Mouse (Mus musculus) neural tube, embryonic 13.5 days (tissue): ENCODE measurements at regions not wholly inside any gene's neighbourhood (a gene's known extent, or its start where the extent isn't known, plus 50 kb on each side); places are given as distances from the start of the nearest gene placed in this dataset.
"Not testable (repeated sequence)": the region's sequence is repeated elsewhere in the genome, so short reads cannot be mapped to it uniquely, and the experiment has no call there.

ENCODE experiments used
- ATAC-seq: fragments of 200-750 bp; cut with Nextera tagmentation; 2 replicates; pipeline ENCODE4 v1.8.0; 2017; ENCODE audit warnings: low read depth, mild to moderate bottlenecking, moderate TSS enrichment, moderate library complexity
- H3K27ac ChIP-seq: fragments of 300-500 bp; sonication (generic); replicated peaks from 2 replicates; pipeline ENCODE4 v1.5.1; 2015; ENCODE audit warnings: moderate library complexity, mild to moderate bottlenecking, inconsistent platforms
- H3K27me3 ChIP-seq: fragments of 300-500 bp; sonication (generic); 2 replicates; pipeline ENCODE4 v1.6.1; 2015; ENCODE audit warnings: mild to moderate bottlenecking, inconsistent platforms
- H3K36me3 ChIP-seq: fragments of 300-500 bp; sonication (generic); 2 replicates; pipeline ENCODE4 v1.6.1; 2015; ENCODE audit warnings: mild to moderate bottlenecking, inconsistent platforms
- H3K4me1 ChIP-seq: fragments of 300-500 bp; sonication (generic); replicated peaks from 2 replicates; pipeline ENCODE4 v1.6.1; 2015; ENCODE audit warnings: inconsistent platforms
- H3K4me2 ChIP-seq: fragments of 300-500 bp; sonication (generic); 2 replicates; pipeline ENCODE4 v1.6.1; 2015; ENCODE audit warnings: inconsistent platforms, mild to moderate bottlenecking, moderate library complexity
- H3K4me3 ChIP-seq: fragments of 300-500 bp; sonication (generic); 2 replicates; pipeline ENCODE4 v1.5.1; 2015; ENCODE audit warnings: mild to moderate bottlenecking, inconsistent platforms
- H3K9ac ChIP-seq: fragments of 300-500 bp; sonication (generic); 2 replicates; pipeline ENCODE4 v1.6.1; 2015; ENCODE audit warnings: moderate library complexity, mild to moderate bottlenecking, inconsistent platforms
- H3K9me3 ChIP-seq: fragments of 300-500 bp; sonication (generic); 2 replicates; pipeline ENCODE4 v1.6.1; 2016; ENCODE audit warnings: inconsistent platforms
- WGBS: fragments of 180-500 bp; shearing (Covaris S2); methylation state at CpG from one replicate; pipeline ENCODE4 v1.1.7; 2015; 5-methylcytosine and 5-hydroxymethylcytosine counted together

- ATAC-seq, result no peak
- Histone ChIP-seq H3K36me3 (no peaks in the 10 kb centered on the region), H3K4me2 (no peak overlapping the region), H3K4me3 (no peak overlapping the region), H3K9ac (no peak overlapping the region), H3K9me3 (no peaks in the 10 kb centered on the region), H3K27me3 (no peaks in the 10 kb centered on the region), H3K4me1 (no peaks in the 10 kb centered on the region), H3K27ac (no peak overlapping the region)
- WGBS, result 68% methylated on average over 1 of the region's 1 CpGs
These were observed 538.6 kb upstream of the Got2 start for GRCm38 (mm10) chr8:96426900-96427299.

DNA sequence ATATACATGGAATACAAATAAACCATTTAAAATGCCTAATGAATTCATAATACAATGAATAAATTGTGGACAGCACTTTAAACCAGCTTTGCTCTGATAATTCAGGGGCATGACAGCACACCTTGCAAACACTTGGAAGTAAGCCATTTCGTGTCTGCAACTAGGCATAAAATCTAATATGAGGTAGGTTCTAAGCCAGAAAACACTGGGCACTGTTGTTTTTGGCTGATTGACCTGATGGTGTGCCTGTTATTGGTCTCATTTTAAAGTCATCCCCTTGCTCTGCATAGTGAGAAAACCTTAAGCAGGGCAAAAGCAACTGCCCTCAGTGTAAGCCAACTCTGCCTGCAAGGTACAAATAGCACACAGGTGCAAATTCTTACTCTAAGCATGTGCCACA is 521.3 kb upstream of the Got2 start:
- 63% methylated on average over 1 of the region's 1 CpGs for WGBS
- Histone ChIP-seq H3K4me2 (no peak overlapping the region), H3K4me3 (no peak overlapping the region), H3K36me3 (no peaks in the 10 kb centered on the region), H3K9me3 (no peaks in the 10 kb centered on the region), H3K9ac (no peak overlapping the region), H3K27ac (no peak overlapping the region), H3K27me3 (no peaks in the 10 kb centered on the region), H3K4me1 (no peaks in the 10 kb centered on the region)
- no peak for ATAC-seq

DNA sequence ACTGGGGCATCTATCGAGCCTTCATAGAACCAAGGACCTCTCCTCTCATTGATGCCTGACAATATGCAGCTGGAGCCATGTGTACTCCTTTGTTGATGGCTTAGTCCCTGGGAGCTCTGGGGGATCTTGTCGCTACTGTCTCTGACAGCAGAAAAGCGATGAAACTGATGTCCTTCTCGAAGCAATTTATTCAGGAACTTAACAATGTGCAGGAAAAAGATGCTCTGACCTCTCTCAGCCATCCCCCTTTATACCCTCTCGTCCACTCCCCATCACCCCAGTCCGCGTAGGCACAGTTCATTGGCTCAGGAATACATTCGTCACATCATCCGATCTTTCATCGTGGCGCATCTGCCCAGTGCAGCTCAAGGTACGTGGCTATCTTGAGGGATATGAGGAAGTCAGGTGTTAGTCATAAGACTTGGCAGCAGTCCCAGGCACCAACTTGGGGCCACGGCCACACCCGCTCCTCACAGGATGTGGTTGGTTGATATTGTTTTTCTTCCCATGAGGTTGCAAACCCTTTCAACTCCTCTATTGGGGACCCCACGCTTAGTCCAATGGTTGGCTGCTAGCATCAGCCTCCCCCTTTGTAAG is 516.3 kb upstream of the Got2 start:
- Histone ChIP-seq H3K27ac (no peak overlapping the region), H3K27me3 (no peaks in the 10 kb centered on the region)
- WGBS, result 92% methylated on average over 15 of the region's 15 CpGs

GRCm38 (mm10) chr8:96403669-96404068 is 515.3 kb upstream of the Got2 start:
- Histone ChIP-seq H3K4me2 (no peak overlapping the region), H3K9ac (no peak overlapping the region), H3K4me1 (no peaks in the 10 kb centered on the region), H3K36me3 (no peaks in the 10 kb centered on the region), H3K4me3 (no peak overlapping the region), H3K27ac (no peak overlapping the region), H3K27me3 (no peaks in the 10 kb centered on the region), H3K9me3 (no peaks in the 10 kb centered on the region)
- ATAC-seq, result no peak
- 74% methylated on average over 3 of the region's 3 CpGs for WGBS

More for the DNA sequence above, 516.3 kb upstream of the Got2 start:
- Histone ChIP-seq H3K4me2 (no peak overlapping the region), H3K9ac (no peak overlapping the region), H3K4me1 (no peaks in the 10 kb centered on the region), H3K36me3 (no peaks in the 10 kb centered on the region), H3K4me3 (no peak overlapping the region), H3K9me3 (no peaks in the 10 kb centered on the region)
- no peak for ATAC-seq

DNA sequence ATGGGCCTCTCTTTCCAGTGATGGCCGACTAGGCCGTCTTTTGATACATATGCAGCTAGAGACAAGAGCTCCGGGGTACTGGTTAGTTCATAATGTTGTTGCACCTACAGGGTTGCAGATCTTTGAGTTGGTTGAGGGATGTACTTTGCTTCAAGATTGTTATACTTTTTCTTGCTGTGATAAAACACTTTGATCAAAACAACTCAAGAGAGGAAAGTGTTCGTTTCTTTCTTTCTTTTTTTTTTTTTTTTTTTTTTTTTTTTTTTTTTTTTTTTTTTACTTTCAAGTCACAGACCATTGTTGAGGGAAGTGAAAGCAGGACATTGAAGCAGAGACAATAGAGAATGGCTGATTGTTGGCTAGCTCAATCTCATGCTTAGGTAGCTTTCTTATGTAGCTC is 511.0 kb upstream of the Got2 start:
- not testable (repeated sequence) for H3K36me3 ChIP-seq, H3K4me3 ChIP-seq, H3K4me1 ChIP-seq, H3K4me2 ChIP-seq, H3K27me3 ChIP-seq, H3K27ac ChIP-seq, H3K9ac ChIP-seq, H3K9me3 ChIP-seq, ATAC-seq
- WGBS, result 84% methylated on average over 4 of the region's 4 CpGs

- 47% methylated on average over 4 of the region's 4 CpGs for whole genome bisulfite sequencing
- H3K36me3 ChIP-seq, result no peaks in the 10 kb centered on the region
- H3K27ac ChIP-seq, result no peak overlapping the region
- H3K9me3 ChIP-seq, result no peaks in the 10 kb centered on the region
- H3K27me3 ChIP-seq, result no peaks in the 10 kb centered on the region
- no peak overlapping the region for H3K4me3 ChIP-seq
- no peaks in the 10 kb centered on the region for H3K4me1 ChIP-seq
- H3K9ac ChIP-seq, result no peak overlapping the region
- no peak for ATAC-seq
- no peak overlapping the region for H3K4me2 ChIP-seq
These were observed 504.7 kb upstream of the Got2 start for GRCm38 (mm10) chr8:96393024-96393423.

- no peak for ATAC-seq
- Histone ChIP-seq H3K27me3 (no peaks in the 10 kb centered on the region), H3K27ac (no peak overlapping the region), H3K4me1 (no peaks in the 10 kb centered on the region), H3K4me2 (no peak overlapping the region), H3K9me3 (no peaks in the 10 kb centered on the region), H3K36me3 (no peaks in the 10 kb centered on the region), H3K9ac (no peak overlapping the region), H3K4me3 (no peak overlapping the region)
- 81% methylated on average over 3 of the region's 3 CpGs for WGBS
These were observed 500.9 kb upstream of the Got2 start for GRCm38 (mm10) chr8:96389251-96389650.

DNA sequence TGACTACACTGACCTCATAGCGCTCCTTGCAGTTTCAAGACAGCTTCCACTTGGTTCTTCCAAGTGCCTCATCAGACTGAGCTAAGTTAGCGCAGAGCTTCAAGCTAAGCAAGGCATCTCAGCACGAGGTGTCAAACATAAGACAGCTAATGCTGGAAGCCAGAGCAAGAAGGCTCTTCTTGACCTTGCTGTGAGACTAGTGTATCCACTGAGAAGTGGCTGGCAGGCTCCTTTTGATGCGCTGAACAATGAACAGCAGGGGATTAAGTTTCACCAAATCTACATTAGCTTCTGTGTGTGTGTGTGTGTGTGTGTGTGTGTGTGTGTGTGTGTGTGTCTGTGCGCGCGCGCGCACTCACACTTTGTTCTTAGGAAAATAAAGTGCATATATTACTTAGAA is 482.2 kb upstream of the Got2 start:
- ATAC-seq, result no peak

GRCm38 (mm10) chr8:96362853-96363445 is 474.6 kb upstream of the Got2 start:
- Histone ChIP-seq H3K4me2 (no peak overlapping the region), H3K9me3 (no peaks in the 10 kb centered on the region), H3K27ac (no peak overlapping the region), H3K4me1 (no peaks in the 10 kb centered on the region; the same call in 1 of the 2 replicates), H3K9ac (no peak overlapping the region), H3K36me3 (no peaks in the 10 kb centered on the region), H3K4me3 (no peak overlapping the region), H3K27me3 (no peaks in the 10 kb centered on the region)
- ATAC-seq, result no peak
- 32% methylated on average over 14 of the region's 14 CpGs for WGBS

More for the DNA sequence above, 482.2 kb upstream of the Got2 start:
- Histone ChIP-seq H3K9me3 (no peaks in the 10 kb centered on the region), H3K9ac (no peak overlapping the region), H3K4me2 (no peak overlapping the region), H3K4me3 (no peak overlapping the region), H3K4me1 (no peaks in the 10 kb centered on the region; the same call in 1 of the 2 replicates), H3K27ac (no peak overlapping the region), H3K36me3 (no peaks in the 10 kb centered on the region), H3K27me3 (no peaks in the 10 kb centered on the region)
- WGBS, result 89% methylated on average over 9 of the region's 9 CpGs

GRCm38 (mm10) chr8:96350531-96351069 is 462.3 kb upstream of the Got2 start:
- Histone ChIP-seq H3K9ac (no peak overlapping the region), H3K27me3 (no peaks in the 10 kb centered on the region; the same call in 1 of the 2 replicates), H3K4me3 (no peak overlapping the region), H3K4me1 (no peaks in the 10 kb centered on the region), H3K36me3 (no peaks in the 10 kb centered on the region), H3K9me3 (no peaks in the 10 kb centered on the region), H3K4me2 (no peak overlapping the region), H3K27ac (no peak overlapping the region)
- ATAC-seq, result no peak
- WGBS, result 71% methylated on average over 6 of the region's 6 CpGs

- 67% methylated on average over 6 of the region's 6 CpGs for WGBS
- no peak overlapping the region for H3K27ac ChIP-seq
- no peak overlapping the region for H3K4me2 ChIP-seq
- no peaks in the 10 kb centered on the region for H3K36me3 ChIP-seq
- H3K27me3 ChIP-seq, result no peaks in the 10 kb centered on the region; the same call in 1 of the 2 replicates
- H3K9ac ChIP-seq, result no peak overlapping the region
- no peaks in the 10 kb centered on the region for H3K9me3 ChIP-seq
- no peak for ATAC-seq
- no peaks in the 10 kb centered on the region for H3K4me1 ChIP-seq
- no peak overlapping the region for H3K4me3 ChIP-seq
These were observed 461.2 kb upstream of the Got2 start for GRCm38 (mm10) chr8:96349503-96349902.

DNA sequence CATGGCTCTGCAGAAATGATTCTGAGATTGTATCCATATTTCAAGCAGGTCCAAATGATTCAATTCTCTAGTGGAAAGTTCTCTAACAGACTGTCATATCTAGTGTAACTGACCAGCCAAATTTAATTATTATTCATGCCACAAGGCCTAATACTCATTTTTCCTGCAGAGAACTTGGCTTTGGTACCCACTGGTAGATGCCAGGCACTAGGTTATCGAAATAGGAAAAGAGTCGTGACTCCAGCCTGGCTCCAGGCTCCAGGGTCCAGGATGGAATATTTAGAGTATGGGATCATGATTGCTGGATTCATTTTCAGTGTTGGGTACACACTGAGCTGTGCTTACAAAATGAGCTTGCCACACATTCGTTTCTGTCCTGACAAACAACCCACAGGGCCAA is 452.4 kb upstream of the Got2 start:
- H3K36me3 ChIP-seq, result no peaks in the 10 kb centered on the region
- no peaks in the 10 kb centered on the region for H3K4me1 ChIP-seq
- H3K9ac ChIP-seq, result no peak overlapping the region
- H3K27ac ChIP-seq, result no peak overlapping the region
- H3K9me3 ChIP-seq, result no peaks in the 10 kb centered on the region
- no peak overlapping the region for H3K4me2 ChIP-seq
- H3K4me3 ChIP-seq, result no peak overlapping the region
- WGBS, result 86% methylated on average over 3 of the region's 3 CpGs
- H3K27me3 ChIP-seq, result no peaks in the 10 kb centered on the region
- ATAC-seq, result no peak

- ATAC-seq, result no peak
- no peaks in the 10 kb centered on the region for H3K27me3 ChIP-seq
- H3K36me3 ChIP-seq, result no peaks in the 10 kb centered on the region
- no peak overlapping the region for H3K9ac ChIP-seq
- H3K4me3 ChIP-seq, result no peak overlapping the region
- no peaks in the 10 kb centered on the region for H3K4me1 ChIP-seq
- 72% methylated on average over 5 of the region's 5 CpGs for WGBS
- no peak overlapping the region for H3K27ac ChIP-seq
- H3K9me3 ChIP-seq, result 0 out of 2 replicates have a peak, but pooled peaks cover 6% of the 10 kb centered on the region
- no peak overlapping the region for H3K4me2 ChIP-seq
These were observed 430.0 kb upstream of the Got2 start for GRCm38 (mm10) chr8:96318367-96318766.
